Mouse (Mus musculus) CH12.LX (cell line): ENCODE measurements around the gene Kcnc3.

Experiments
- CTCF ChIP-seq, 2 experiments: IDR thresholded peaks in 1 of 2; conservative IDR thresholded peaks in 1 of 2; 2 replicates each; pipeline ENCODE4 v1.5.1; 2011 to 2012; ENCODE audit warnings: low read depth in 2 of 2, low read length in 2 of 2, improper control_type of control experiment in 1 of 2, inconsistent platforms in 1 of 2, mild to moderate bottlenecking in 1 of 2, moderate library complexity in 1 of 2
- GABPA ChIP-seq: IDR thresholded peaks from 2 replicates; pipeline ENCODE4 v1.6.1; 2012; ENCODE audit warnings: low read depth, low read length, improper control_type of control experiment, inconsistent platforms; ENCODE audit not compliant: insufficient replicate concordance
- HCFC1 ChIP-seq: IDR thresholded peaks from 2 replicates; pipeline ENCODE4 v1.6.1; 2012; ENCODE audit warnings: low read depth, mild to moderate bottlenecking, inconsistent platforms, low read length, improper control_type of control experiment
- MAX ChIP-seq: IDR thresholded peaks from 2 replicates; pipeline ENCODE4 v1.6.1; 2011; ENCODE audit warnings: low read length, improper control_type of control experiment
- MXI1 ChIP-seq: IDR thresholded peaks from 2 replicates; pipeline ENCODE4 v1.6.1; 2011; ENCODE audit warnings: mild to moderate bottlenecking, low read depth, low read length, improper control_type of control experiment
- POLR2A ChIP-seq: IDR thresholded peaks from 2 replicates; pipeline ENCODE4 v1.6.1; 2011; ENCODE audit warnings: low read depth, mild to moderate bottlenecking, improper control_type of control experiment, low read length
- UBTF ChIP-seq: IDR thresholded peaks from 2 replicates; pipeline ENCODE4 v1.6.1; 2012; ENCODE audit warnings: low read depth, mild to moderate bottlenecking, inconsistent platforms, low read length, improper control_type of control experiment, moderate library complexity
- ZKSCAN1 ChIP-seq: IDR thresholded peaks from 2 replicates; pipeline ENCODE4 v1.6.1; 2012; ENCODE audit warnings: low read depth, inconsistent platforms, low read length, improper control_type of control experiment, borderline replicate concordance
- ZNF384 ChIP-seq: IDR thresholded peaks from 2 replicates; pipeline ENCODE4 v1.6.1; 2012; ENCODE audit warnings: low read depth, low read length, improper control_type of control experiment, inconsistent platforms

- TF ChIP-seq MAX (no peak), CTCF (conservative IDR thresholded peaks at IDR 0.05 in 1 of 2, IDR thresholded peaks at IDR 0.05 in 1 of 2; ENCODE audit: low read depth in 2 of 2, low read length in 2 of 2) (no peak), POLR2A (no peak), MXI1 (no peak), UBTF (no peak), ZKSCAN1 (no peak), HCFC1 (no peak), ZNF384 (no peak), GABPA (no peak)
Measured at GRCm38 (mm10) chr7:44597666-44598065, 7.2 kb downstream of the Kcnc3 start.
